Mouse (Mus musculus): ENCODE data around the gene Adam20.
"Not testable (repeated sequence)": the region's sequence is repeated elsewhere in the genome, so short reads cannot be mapped to it uniquely, and the experiment has no call there.

Adam20 gene

GRCm38 (mm10) chr8:40792973-40793372 lies at the start of gene Adam20:
Adam20 (plus strand) TSS chr8:40793273.
- not testable (repeated sequence) for DNase-seq (ENCODE audit: low read depth, low spot score)

- not testable (repeated sequence) for DNase-seq (ENCODE audit: low read depth, low spot score)
Observed at GRCm38 (mm10) chr8:40751908-40752307, 41.2 kb upstream of the Adam20 start, which contains the start of gene Adam25. Adam25 (plus strand) TSS chr8:40752208.

- DNase-seq (ENCODE audit: low read depth, low spot score): no peak
Observed at GRCm38 (mm10) chr8:40783320-40783719, 9.8 kb upstream of the Adam20 start.

DNA sequence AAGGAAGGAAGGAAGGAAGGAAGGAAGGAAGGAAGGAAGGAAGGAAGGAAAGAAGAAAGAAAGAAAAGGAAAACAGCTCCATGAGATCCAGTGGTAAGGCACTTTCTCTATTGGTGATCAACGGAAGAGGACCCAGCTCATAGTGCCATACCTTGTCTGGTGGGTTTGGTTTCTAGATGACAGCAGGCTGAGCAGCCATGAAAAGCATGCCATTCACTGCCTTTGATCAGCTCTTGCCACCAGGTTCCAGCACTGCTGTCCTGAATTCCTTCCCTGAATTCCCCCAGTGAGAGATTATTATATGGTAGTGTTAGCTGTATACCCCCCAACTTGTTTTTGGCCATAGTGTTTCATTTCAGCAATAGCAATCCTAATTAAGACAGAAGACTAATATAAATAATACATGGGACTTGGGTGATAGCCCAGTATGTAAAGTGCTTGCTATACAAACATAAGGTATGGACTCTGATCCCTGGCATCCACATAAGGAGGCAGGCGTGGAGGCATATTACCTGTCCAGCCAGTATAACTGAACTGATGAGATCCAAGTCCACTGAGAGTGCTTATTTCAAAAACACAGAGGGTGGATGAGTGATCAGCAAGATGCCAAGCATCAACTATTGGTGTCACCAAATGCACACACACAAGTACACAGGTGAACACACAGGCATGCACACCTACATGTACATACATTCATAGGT lies 10.5 kb downstream of the Adam20 start:
- no peak for DNase-seq (ENCODE audit: low read depth, low spot score)

Measured in telencephalon, adult 2 months (tissue).